Mouse (Mus musculus) induced T-regulatory cell, adult 2 months (primary cell): ENCODE measurements around the gene Cacna1a.
A peak's percentile ranks its signal among the peaks of the same experiment; 100 is the strongest.
"Not testable (repeated sequence)": the region's sequence is repeated elsewhere in the genome, so short reads cannot be mapped to it uniquely, and the experiment has no call there.

ENCODE experiments used
- DNase-seq: peaks from one replicate; pipeline ENCODE4 v3.0.0-alpha.2; 2012; ENCODE audit warnings: low read depth

Gene Cacna1a

GRCm38 (mm10) chr8:84474456-84474855, 86.2 kb downstream of the Cacna1a start:
- DNase-seq, result peak; percentile 14

GRCm38 (mm10) chr8:84477341-84477740, 89.1 kb downstream of the Cacna1a start:
- no peak for DNase-seq

GRCm38 (mm10) chr8:84483004-84483403, 94.8 kb downstream of the Cacna1a start:
- no peak for DNase-seq

GRCm38 (mm10) chr8:84485366-84485765, 97.1 kb downstream of the Cacna1a start:
- DNase-seq, result no peak

- DNase-seq, result no peak
These were observed 97.6 kb downstream of the Cacna1a start for GRCm38 (mm10) chr8:84485864-84486263.

GRCm38 (mm10) chr8:84489223-84489622, 101.0 kb downstream of the Cacna1a start:
- no peak for DNase-seq

- DNase-seq, result no peak
These were observed 106.4 kb downstream of the Cacna1a start for GRCm38 (mm10) chr8:84494541-84495084.

- no peak for DNase-seq
These were observed 112.9 kb downstream of the Cacna1a start for GRCm38 (mm10) chr8:84501181-84501580.

- no peak for DNase-seq
These were observed 113.5 kb downstream of the Cacna1a start for GRCm38 (mm10) chr8:84501671-84502308.

GRCm38 (mm10) chr8:84502638-84503037, 114.4 kb downstream of the Cacna1a start:
- no peak for DNase-seq

GRCm38 (mm10) chr8:84507220-84507619, 119.0 kb downstream of the Cacna1a start:
- no peak for DNase-seq

GRCm38 (mm10) chr8:84509764-84510163, 121.5 kb downstream of the Cacna1a start:
- DNase-seq, result not testable (repeated sequence)

GRCm38 (mm10) chr8:84511621-84512020, 123.4 kb downstream of the Cacna1a start:
- DNase-seq, result no peak

- DNase-seq, result peak; percentile 15
These were observed 125.5 kb downstream of the Cacna1a start for GRCm38 (mm10) chr8:84513765-84514164.

GRCm38 (mm10) chr8:84518180-84518579, 129.9 kb downstream of the Cacna1a start:
- peak; percentile 4 for DNase-seq

GRCm38 (mm10) chr8:84518720-84519119, 130.5 kb downstream of the Cacna1a start:
- DNase-seq, result no peak

- no peak for DNase-seq
These were observed 131.8 kb downstream of the Cacna1a start for GRCm38 (mm10) chr8:84519767-84520626.

- DNase-seq, result no peak
These were observed 132.8 kb downstream of the Cacna1a start for GRCm38 (mm10) chr8:84520999-84521398.

GRCm38 (mm10) chr8:84528036-84528435, 139.8 kb downstream of the Cacna1a start:
- DNase-seq, result no peak

GRCm38 (mm10) chr8:84529548-84529947, 141.3 kb downstream of the Cacna1a start:
- no peak for DNase-seq

- DNase-seq, result no peak
These were observed 144.5 kb downstream of the Cacna1a start for GRCm38 (mm10) chr8:84532725-84533124.

GRCm38 (mm10) chr8:84533341-84533740, 145.1 kb downstream of the Cacna1a start:
- DNase-seq, result no peak

- peak; percentile 13 for DNase-seq
These were observed 148.7 kb downstream of the Cacna1a start for GRCm38 (mm10) chr8:84536917-84537316.
